Mouse (Mus musculus) cerebellum, adult 8-10 months (tissue): Measurements from ENCODE around the gene Fars2.

ENCODE experiments used
- DNase-seq: peaks from one replicate; pipeline ENCODE4 v3.0.0; 2022

The Fars2 gene

GRCm38 (mm10) chr13:36584197-36584596, 467.0 kb downstream of the Fars2 start:
- DNase-seq, result no peak

GRCm38 (mm10) chr13:36589092-36589491, 471.9 kb downstream of the Fars2 start:
- DNase-seq, result no peak

DNA sequence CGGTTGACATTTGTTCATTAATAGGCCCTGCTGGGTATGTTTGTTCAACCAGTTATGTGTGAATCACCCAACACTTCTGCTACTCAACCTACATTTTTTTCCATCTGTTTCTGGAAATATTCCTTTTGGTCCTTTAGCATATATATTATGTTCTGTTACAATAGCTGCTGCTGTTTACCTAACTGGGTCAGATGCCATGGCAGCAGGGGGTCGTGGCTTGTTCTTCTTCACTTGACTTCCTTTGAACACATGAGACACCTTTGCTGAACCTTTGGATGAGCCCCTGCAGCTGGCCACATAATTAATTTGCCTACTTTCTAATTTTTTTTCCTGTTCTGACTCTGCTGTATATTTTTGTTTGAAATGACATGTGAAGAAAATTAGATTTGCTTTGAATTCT, 475.1 kb downstream of the Fars2 start:
- no peak for DNase-seq

DNA sequence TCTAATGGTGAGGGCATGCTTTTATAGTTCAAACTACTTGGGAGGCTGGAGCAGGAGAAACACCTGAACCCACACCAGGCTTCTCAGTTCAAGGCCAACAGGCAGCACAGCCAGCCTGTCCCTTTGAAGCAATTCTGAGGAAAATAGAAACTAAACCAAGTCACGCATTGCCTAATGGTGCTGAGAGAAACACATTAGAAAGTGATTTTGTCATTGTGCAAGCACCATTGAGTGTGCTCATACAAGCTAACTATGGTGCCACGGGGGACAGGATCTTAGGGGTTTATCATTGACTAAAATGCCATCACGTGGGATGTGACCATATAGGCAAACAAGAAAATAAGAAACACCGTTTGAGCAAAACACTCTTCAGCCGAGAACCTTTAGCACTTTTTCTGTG, 489.5 kb downstream of the Fars2 start:
- no peak for DNase-seq

DNA sequence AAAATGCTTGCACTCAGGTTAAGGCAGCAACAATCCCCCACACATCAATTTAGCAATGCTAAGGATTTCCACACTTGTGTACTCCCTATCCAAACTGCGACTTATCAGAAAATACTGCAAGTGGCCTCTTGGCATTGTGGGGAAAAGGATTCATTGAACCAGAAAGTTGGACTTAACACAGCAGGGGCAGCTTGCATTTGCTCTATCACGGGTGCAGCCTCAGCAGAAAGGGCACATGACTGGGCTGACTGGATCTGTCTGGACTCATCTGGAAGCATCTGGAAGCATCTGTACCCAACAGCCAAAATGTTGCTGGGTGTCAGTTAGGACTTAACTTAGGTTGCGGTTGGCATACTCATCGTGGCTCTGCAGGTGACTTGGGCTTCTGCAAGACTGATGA, 490.7 kb downstream of the Fars2 start:
- no peak for DNase-seq

GRCm38 (mm10) chr13:36610426-36610825, 493.2 kb downstream of the Fars2 start:
- DNase-seq, result no peak

GRCm38 (mm10) chr13:36612785-36613750, 495.9 kb downstream of the Fars2 start:
- peak; percentile 23 for DNase-seq

DNA sequence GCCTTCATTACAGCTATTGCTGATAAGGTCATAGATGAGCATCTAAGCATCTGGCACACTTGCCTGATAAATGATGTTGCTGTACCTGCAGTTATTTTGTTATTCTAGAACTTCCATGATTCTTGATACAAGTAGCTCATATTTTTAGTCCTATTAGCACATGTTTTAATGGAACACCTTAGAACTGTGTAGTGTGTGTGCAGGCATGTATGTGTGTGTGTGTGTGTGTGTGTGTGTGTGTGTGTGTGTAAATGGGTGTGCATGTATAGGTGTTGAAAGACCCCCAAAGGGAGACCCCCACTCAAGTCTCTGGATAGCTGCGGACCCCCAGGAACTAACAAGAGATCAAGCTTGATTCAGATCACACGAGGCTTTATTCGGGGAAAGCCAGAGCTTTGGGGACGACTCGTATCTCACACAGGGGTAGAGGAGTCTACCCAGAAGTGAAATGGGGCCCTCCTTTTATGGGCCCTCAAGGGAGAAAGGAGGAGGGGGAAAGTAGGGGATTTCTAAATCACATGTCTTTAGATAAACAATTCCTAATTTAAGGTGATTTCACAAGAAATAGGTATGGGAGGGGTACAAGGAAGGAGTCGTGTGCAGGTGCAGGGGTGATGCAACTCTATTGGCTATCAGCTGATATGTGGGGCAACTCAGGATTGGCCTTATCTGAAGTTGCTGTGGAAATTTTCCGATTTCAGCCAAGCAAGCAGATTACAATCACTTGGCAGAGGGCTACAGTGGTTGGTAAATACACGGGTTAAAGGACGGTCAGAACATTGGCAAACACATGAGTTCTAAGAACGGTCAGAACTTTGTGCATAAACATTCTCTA, 503.5 kb downstream of the Fars2 start:
- no peak for DNase-seq

DNA sequence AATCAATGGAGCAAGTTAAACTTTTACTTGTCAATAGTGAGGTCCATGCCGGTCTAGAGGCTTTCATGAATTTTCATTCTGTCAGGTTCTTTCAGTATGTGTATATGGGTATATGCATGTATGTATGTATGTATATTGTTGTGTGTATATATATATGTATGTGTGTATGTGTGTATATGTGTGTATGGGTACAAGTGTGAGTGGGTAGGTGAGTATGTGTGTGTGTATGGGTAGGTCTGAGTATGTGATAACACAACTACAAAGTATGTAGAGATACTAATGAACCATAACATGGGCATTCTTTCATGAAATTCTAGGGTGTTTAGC, 504.1 kb downstream of the Fars2 start:
- no peak for DNase-seq

- no peak for DNase-seq
Measured at GRCm38 (mm10) chr13:36623556-36623955, 506.3 kb downstream of the Fars2 start.

- no peak for DNase-seq
Measured at GRCm38 (mm10) chr13:36629154-36629553, 511.9 kb downstream of the Fars2 start.

DNA sequence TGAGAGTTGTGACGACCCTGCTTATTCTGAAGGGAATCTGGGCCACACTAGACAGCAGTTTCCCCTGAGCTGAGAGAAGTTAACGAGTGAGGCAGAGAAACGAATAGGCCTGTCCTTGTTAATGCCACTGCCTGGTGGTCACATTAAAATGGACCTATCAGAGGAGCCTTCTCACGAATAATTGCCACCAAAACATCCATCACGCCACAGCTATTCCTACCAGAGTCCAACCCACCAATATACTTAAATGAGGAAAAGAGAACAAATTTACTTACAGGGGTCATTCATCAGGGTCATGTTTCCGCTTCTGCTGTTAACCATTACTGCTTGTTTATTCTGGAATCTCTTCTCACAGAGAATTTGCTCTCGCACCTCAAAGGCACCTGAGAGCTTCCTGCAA, 531.0 kb downstream of the Fars2 start:
- no peak for DNase-seq

- DNase-seq, result no peak
Measured at GRCm38 (mm10) chr13:36654251-36654650, 537.0 kb downstream of the Fars2 start.

- DNase-seq, result no peak
Measured at GRCm38 (mm10) chr13:36679345-36679744, 562.1 kb downstream of the Fars2 start.

- DNase-seq, result no peak
Measured at GRCm38 (mm10) chr13:36680690-36681355, 563.6 kb downstream of the Fars2 start.

- no peak for DNase-seq
Measured at GRCm38 (mm10) chr13:36683581-36683980, 566.4 kb downstream of the Fars2 start.

DNA sequence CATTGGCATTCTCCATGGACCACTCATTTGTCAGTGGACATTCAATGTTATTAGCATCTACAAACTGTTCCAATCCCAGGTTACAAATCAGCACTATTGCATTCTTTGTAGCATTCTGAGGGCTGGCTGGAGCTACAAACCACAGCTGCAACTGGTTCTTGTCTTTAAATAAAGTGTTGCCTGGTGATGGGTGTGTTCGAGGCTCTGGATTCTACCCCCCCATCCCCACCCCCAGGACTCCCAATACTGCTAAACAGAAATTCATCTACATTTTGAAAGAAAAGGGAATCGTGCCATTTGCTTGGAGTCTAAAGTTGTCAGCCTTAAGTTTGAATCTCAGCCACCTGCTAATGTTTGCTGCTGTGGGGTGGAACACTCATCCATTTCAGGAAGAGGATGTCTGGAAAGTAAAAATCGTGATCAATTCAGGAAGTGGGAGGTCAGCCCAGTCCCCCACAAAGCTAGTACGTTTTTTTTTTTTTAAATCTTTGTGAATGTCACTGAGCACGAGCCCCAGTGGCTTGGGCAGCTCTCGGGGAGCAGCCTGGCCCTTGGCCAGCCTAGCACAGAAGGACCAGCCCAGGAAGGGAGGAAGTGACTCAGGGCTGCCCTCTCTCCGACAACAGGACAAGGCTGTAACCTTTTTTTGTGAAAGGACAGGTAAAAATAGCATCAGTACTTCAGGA, 578.4 kb downstream of the Fars2 start:
- DNase-seq, result peak; percentile 77

DNA sequence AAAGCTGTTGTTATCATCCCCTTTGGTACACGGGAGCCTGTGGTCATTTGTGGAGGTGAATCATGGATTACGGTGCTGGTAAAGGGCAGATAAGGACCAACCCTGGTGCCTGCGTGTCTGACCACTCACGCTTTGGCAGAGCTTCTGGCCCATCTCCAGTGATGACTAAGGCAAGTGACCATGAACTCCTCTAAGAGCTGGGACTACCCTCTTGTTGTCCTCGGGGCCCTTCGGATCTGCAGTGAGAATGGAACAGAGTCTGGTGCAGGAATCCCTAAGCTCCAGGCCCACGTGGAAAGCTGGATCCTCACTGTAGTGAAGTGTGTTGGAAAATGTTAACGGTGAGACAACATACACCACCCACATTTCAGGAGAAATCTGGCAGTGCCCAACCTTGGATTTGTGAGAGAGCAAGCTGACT, 579.1 kb downstream of the Fars2 start:
- peak; percentile 69 for DNase-seq

GRCm38 (mm10) chr13:36707088-36707690, 590.0 kb downstream of the Fars2 start:
- no peak for DNase-seq

- DNase-seq, result no peak
Measured at GRCm38 (mm10) chr13:36714101-36714500, 596.9 kb downstream of the Fars2 start.

- no peak for DNase-seq
Measured at GRCm38 (mm10) chr13:36716708-36717107, 599.5 kb downstream of the Fars2 start.

DNA sequence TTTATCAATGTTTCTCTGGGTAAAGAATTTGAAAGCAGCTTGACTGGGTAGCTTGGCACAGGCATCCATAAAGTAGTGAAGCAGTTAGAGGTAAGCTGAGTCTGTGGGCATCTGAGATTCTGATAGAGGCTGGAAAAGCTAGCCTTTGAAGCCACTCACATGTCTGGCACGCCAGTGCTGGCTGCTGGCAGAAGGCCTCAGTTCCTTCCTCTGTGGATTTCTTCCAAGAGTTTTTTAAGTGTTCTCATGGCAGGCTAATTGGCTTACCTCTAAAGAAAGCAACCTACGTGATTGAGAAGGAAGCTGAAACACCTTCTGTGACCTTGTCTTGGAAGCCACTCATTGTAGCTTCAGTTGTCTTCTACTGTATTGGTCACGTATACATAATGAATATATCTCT, 600.2 kb downstream of the Fars2 start:
- no peak for DNase-seq
